Mouse (Mus musculus) embryo, embryonic 10.5 days (tissue): ENCODE results near the gene Zfp865.
"Not testable (repeated sequence)": the region's sequence is repeated elsewhere in the genome, so short reads cannot be mapped to it uniquely, and the experiment has no call there.

Source experiments
- DNase-seq: peaks from one replicate; pipeline ENCODE4 v3.0.0-alpha.2; 2015; ENCODE audit warnings: low spot score

Gene Zfp865

DNA sequence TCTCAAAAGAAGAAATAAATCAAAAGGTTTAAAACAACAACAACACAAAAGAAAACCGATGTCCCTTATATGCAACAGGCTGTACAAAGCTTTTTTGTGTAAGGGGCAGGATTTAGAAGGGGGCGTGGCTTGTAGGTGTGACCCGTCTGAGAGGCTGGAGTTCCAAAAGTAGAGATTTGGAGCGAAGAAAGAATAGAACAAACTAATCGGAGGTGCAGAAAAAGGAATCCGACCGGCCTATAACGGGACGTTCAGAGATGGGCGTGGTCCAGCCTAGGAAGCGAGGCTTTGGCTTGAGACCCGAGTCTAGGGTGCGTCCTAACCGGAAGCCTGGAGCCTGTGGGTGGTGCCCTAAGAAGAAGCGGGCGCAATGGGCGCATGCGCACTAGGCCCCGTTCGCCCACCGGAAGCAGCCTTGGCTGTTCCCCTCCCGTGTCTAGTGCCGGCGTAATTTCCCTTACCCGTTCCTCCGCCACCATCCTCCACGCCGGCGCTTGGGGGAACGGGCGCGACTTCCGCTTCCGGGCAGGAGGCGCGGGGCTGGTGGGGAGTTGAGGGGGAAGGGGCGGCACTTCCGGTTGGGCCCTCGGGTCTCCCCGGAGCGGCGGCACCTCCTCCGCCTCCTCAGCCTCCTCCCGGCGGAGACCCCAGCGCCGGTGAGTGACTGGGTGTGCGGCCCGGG, at the start of gene Zfp865, which contains the start of gene Ccdc106:
Gene Zfp865, plus strand, starts transcription at position 377 of the 682 bp plus-strand sequence.
Gene Ccdc106, plus strand, starts transcription at position 554 of the 682 bp plus-strand sequence.
- peak; percentile 99 for DNase-seq

DNA sequence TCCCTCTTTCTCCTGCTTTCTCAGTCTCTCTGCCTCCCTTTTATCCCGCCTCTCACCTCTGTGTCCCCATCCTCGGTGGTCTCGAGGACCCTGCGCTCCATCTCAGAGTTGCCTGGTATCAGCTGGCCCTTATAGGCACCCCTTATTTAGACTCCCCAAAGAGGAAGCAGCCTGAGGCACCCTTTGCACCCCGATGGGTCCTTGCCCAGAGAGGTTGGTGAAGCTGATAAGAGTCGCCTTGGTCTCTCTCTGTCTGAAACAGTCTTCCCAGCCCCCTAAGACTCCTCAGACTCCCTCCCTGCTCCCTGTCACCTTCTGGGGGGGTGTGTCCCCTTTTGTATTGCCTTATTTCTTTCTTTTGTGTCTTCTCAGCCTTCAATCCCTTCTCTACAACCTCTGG, 49.1 kb upstream of the Zfp865 start, which contains the start of gene Sbk3:
Gene Sbk3, minus strand, starts transcription at position 101 of the 400 bp plus-strand sequence.
- DNase-seq = no peak

DNA sequence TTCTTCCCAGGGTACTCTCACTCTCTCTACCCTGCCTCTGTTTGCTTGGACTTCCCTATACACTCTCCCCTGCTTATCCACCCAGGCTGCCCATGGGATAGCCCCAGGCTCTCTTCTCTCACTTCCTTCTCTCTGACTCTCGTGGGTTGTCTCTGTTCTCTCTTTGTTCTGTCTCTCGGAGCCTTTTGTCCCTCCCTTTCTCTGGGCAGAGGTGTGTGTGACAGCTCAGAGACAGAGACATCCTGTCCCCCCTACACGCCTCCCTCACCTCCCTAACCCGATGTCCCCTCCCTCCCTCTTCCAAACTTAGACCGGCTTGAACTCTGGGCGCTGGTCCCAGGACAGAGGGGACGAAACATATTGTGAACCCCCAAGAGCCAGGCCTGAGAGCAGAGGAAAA, 48.5 kb upstream of the Zfp865 start:
- DNase-seq = no peak

DNA sequence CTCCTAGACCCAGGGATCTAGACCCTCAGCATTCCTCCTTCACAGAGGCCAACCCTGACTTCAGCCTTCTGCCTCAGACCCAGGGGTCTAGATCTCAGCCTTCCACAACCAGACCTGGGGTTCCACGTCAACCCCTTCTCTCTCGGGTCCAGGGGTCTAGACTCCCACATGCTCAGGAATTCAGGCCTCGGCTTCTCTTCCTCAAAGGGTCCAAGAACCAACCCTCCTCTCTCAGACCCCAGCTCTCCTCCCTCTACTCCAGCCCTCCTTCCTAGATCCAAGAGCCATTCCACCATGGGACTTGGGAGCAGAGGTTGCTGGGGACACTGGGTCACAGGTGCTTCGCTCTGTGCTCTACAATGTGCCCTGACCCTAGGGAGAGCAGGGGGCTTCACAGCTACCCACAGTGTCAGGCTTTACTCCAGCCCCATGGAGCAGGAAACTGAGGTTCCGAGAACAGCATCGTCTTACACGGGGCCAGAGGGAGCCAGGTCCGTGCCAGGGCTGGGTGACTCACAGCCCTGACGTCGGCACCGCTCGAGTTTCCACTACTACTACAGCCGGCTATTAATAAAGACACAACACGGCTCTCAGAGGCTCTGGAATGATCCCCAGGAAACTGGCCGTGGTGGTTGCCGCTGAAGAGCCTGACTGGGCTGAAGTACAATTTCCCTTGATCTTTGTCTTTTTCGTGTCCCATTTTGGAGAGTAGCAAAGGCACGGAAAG, 47.7 kb upstream of the Zfp865 start:
- DNase-seq = no peak

DNA sequence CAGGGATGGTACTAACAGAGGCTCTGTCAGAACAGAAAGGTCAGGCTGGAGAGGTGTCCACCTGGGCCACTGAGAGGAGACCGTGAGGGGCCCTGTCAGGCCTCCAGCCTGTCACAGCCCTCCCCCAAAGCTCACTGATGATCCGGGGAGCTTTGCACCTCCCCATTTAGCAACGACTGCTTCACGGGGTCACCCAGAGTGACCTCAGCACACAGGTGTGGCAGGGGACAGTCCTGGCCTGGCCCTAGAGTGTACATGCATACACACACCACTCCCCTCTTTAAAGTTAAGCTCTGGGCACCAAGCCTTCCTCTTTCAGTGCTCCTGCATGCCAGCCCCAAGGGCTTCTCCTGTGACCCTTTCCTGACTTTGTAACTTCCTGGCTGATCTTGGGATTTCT, 44.7 kb upstream of the Zfp865 start:
- no peak for DNase-seq

DNA sequence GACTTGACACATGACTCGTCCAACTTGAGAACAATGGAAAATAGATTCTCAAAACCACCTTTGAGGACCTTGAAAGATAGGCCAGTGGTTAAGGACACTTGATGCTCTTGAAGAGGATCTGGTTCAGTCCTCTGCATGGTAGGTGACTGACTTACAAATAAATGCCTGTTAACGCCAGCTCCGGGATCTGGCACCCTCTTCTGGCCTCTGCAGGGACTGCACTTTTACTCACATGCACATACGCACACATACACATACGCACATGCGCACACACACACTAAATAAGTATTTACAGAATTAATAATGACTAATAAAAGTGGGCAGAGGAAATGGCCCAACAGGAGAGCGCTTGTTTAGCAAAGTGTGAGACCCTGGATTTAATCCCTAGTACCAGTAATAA, 43.3 kb upstream of the Zfp865 start:
- DNase-seq = no peak

DNA sequence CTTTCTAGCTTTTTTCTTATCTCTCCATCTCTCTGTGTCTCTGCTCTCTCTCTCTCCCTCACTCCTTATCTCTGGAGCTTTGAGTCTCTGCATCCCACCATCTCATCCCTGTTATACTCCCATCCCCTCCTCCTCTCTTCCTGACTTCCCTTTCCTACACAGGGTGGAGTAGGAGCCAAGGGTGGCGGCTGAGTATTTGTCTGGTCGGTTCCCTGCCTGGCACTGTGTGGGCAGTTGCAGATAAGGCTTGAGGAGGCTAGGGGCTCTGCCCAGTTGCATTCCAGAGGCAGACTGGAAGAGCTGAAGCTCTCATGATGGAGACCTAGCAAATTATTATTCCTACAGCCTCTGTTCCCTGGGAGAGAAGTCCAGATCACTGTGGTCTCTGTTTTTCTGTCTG, 31.9 kb upstream of the Zfp865 start:
- no peak for DNase-seq

DNA sequence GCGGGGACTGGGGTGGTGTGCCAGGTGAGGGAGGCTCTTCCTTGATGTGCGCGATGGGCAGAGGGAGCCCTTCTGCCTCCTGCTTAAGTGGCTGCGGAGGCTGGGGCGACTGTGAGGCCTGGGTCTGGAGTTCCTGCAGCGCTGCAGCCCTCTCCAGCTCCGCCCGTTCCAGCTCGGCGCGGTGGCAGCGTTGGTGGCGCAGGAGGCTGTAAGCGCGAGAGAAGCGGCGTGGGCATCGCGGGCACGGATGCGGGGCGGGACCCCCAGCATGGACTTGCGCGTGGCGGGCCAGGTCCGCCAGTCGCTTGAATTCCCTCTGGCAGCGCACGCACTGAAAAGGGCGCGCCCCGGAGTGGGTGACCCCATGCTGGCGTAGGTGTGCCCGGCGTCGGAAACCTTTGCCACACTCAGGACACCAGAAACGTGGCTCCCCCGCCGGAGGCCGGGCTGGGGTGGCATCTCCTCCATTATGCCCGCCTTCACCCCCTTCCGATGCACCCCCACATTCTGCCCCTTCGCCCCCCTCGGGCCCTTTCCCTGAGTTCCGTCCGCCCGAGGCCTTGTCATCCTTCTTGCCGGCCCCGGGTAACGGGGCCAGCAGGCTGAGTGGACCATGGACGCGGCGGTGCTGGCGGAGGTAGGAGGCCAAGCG, 26.7 kb upstream of the Zfp865 start:
- DNase-seq = no peak

DNA sequence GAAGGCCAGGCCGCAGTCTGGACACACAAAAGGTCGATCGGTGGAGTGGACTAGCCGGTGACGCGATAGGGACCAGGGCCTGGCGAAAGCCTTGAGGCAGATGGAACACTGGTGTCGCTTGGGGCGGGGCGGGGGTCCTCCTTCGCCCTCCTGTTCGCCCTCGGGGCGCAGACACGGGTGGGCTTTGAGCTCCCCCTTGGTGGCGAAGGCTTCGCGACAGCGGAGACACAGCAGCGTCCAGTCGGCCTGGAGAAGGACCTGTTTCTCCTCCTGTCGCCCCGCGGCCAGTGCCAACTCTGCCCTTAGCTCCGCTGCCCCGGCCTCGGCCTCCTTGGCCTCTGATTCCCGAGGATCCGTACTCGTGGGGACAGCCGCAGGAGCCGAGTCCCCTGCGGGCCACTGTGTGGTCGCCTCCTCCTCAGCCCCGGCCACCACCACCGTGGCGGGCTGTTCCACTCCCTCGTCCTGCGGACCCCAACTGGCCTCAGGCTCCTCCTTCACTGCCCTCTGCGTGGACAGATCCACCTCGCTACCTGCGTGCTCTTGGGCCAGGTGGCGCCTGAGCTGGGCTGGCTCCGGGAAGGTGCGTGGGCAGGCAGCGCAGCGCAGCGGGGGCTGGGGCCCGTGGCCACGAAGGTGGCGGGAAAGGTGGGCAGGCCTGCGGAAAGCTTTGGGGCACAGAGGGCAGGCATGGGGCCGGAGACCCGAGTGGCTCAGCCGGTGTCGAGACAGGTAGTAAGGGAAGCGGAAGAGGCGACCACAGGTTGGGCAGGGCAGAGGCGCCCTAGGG, 26.0 kb upstream of the Zfp865 start:
- DNase-seq = no peak

DNA sequence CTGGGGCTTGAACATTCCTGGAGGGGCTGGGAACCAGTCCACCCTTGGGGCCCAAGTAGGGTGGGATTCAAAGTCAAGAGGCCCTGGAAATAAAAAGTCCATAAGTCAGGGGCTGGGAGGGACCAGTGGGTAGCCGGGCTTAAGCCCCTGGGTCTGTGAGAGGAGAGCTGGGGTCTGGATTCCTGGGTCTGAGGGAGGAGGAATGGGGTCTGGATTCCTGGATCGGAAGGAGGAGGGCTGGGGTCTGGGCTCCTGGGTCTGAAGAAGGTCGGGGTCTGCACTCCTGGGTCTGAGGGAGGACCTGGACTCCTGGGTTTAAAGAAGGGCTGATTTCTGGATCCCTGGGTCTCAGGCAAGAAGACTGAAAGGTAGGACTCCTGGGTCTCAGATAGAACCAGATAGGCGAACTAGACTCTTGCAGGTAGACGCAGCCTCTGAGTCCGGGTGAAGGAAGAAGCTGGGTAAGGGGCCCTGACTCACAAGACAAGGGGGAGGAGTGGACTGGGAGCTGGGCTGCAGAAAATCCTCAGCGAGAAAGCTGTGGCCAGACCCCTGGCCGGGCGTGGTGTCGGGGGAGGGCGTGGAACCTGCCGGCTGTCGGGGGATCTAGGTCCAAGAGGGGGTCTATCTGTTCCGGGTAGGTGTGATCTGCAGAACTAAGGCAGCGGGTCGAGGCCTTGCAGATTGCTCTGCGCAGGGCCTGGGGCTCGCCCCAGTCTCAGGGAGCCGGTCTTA, 24.7 kb upstream of the Zfp865 start:
- DNase-seq = no peak

DNA sequence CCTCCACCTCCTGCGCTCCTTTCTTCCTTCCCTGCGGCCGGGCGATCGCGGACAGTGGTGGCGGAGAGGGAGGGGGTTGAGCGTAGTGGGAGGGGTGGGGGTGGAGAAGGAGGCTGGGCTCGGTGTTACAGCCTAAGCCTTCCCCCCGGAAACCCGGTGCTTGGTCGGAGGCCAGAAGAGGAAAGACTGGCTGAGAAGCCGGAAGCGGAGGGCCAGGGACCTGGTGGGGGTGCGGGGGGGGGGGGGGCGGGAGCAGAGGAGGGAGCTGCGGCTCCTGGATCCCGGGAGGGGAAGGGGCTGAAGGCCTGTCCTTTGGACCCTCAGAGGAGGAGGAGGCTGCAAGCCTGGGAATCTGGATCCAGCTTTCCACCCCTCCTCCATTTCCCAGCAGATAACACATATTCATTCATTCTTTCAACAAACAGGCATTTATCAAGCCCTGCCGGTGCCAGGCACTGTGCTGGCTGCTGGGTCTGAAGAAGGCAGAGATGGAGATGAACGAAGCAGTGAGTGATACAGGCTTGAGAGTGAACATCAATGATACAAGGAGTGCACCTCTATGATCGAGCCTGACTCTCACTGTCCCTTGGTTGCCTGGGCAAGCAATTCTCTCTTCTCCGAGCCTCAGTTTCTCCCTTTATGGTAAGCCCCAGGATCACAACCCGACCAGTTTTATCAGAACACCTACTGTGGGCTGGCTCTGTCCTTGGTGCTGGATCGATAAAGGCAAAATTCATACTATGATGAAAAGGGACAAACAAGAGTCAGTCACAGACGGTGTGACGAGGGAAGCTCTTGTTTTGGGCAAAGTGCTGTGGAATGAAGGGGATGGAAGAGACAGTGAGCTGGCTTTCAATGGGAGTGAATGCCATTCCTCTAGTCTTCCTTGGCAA, 23.9 kb upstream of the Zfp865 start, which contains the start of gene Zfp579:
Gene Zfp579, minus strand, starts transcription at position 156 of the 893 bp plus-strand sequence.
- DNase-seq = peak; percentile 94

DNA sequence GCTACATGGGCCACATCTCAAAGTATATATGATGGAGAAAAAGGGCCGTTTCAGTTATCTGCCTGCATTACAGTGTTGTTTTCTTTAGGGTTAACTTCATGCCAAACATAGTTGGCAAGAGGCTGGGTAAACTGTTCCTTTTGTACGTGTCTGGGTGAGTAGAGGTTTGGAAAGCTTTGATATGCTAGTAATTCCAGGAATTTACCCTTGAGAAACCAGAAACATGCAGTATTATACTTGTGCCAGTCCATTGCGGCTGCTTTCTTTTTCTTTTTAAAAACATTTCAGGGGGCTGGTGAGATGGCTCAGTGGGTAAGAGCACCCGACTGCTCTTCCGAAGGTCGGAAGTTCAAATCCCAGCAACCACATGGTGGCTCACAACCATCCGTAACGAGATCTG, 23.2 kb upstream of the Zfp865 start:
- no peak for DNase-seq

DNA sequence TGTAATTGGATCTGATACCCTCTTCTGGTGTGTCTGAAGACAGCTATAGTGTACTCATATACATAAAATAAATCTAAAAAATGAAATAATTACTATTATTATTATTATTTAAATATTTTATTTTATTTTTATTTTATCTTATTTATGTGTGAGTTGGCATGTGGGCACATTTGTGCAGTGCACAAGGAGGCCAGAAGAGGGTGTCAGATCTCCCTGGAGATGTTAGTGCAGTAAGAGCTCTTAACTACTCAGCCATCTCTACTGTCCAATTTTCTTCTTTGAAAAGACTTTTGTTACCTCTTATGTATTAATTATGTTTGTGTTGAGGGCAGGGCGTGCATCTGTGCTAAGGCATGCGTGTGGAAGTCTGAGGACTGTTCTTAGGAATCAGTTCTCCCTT, 20.3 kb upstream of the Zfp865 start:
- DNase-seq = no peak

DNA sequence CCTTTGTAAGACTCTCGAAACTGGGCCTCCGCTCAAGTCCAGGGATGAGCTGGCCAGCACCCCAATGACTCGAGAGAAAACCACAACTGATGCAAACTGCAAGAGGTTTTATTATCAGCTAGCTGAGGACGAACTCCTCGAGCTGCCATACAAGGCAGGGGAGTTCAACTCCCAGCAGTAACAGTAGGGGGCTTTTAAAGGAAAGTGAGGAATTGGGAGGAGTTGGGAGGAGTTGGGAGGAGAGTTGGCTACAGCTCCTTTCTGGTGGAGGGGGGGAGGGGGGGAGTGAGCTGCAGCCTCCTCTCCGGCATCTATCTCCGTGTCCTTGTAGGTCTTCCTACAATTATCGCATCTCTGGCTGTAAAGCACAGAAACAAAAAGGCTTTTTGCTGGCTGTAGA, 17.3 kb upstream of the Zfp865 start:
- DNase-seq = not testable (repeated sequence)

DNA sequence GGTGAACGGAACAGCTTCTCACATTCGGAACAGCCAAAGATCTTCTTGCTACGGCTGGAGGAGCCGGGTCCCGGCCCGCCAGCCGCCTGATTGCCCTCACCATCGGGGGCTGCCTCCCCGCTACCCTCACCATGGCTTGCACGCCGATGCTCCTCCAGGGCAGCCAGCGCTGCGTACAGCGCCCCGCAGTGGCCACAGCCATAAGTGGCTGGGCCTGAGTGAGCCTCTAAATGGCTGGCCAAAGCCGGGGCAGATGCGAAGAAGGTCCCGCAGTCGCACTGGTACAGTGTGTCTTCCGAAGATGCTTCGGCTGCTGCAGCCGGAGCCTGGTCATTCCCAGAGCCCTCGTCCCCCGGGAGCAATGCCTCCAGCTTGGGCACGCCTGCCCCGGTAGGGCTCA, 11.9 kb upstream of the Zfp865 start:
- DNase-seq = no peak

DNA sequence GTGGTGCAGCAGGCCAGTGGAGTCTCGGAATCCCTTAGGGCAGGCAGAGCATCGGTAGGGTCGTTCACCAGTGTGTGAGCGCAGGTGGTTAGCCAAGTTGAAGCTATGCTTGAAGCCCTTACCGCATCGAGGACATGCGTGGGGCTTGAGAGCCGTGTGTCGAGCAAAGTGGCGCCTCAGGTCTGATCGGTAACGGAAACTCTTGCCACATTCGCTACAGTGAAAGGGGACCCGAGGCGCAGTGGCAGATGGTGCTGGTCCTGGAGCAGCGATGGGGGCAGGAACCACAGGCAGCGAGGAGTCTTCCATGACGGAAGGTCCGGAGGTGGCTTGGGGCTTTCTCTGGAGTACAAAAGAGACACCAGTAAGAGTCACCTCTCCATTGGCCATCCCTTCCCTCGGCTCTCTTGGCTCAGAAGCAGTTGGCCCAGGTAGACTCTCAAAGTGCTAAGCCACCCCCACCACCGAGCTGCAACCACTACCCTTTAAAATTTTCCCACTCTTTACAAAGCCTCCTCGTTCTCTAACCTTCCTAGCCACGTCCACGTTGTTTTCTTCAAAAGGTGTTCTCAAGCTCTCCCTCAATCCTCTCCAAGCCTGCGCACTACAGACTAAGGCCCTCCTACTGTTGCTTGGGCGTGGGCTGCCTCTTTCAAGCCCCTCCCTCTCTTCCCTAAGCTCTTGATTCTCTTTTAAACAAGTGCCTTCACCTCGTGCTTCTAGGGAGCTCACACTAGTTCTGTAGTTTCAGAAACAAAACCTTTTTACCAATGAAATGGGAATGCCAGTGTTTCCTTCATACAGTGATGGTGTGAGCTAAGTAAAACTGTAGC, 7.3 kb upstream of the Zfp865 start:
- no peak for DNase-seq

DNA sequence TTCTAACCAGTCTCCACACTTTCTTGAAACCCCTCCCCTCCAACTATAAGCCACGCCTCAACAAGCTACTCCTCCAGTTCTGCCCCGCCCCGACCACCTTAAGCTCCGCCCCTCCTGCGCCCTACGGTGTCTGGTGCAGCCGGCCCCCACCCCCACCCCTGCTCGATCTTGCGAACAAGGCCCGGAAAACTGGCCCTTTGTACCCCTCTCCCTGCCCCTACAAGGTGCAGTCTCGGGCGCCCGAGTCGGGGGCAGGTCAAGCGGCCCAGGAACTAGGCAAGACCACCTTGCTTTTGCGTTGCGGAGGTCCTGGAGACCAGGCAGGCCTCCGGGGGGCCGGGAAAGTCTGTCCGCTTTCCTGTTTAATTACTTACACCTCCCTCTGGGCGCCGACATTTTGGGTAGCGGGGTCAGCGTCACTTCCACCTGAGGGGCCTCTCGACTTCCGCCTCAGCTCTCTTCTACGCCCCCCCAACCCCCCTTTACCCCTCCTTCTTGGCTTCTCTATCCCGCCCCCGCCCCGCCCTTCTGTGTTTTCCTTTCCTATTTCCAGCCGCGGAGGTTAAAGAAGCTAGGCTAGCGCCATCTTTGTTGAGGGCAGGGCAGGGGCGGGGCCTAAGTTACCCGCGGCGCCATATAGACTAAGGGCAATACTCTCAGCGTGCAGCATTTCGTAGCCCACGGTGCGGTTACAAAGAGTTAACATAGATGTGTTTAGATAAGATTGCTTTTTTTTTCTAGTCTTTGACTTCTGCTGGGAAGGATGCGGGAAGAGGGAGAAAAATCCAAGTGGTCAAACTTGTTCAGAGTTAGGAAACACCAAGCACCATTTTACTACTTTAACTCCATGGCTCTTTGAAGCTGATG, 5.7 kb upstream of the Zfp865 start, which contains the start of the genes Zfp524 and Fiz1:
Gene Zfp524, plus strand, starts transcription at position 165 of the 867 bp plus-strand sequence.
Gene Fiz1, minus strand, starts transcription at position 447 of the 867 bp plus-strand sequence.
- peak; percentile 99 for DNase-seq
